Mouse (Mus musculus) C2C12 (cell line): ENCODE measurements around the gene Abl2.

ENCODE experiments used
- CEBPB ChIP-seq: IDR thresholded peaks from one replicate; pipeline ENCODE4 v1.6.1; 2011; ENCODE audit warnings: low read depth, mild to moderate bottlenecking, control low read depth, moderate library complexity
- CTCF ChIP-seq: IDR thresholded peaks from one replicate; pipeline ENCODE4 v1.5.1; 2011; ENCODE audit not compliant: control insufficient read depth, insufficient read depth, insufficient read length
- MAX ChIP-seq: IDR thresholded peaks from one replicate; pipeline ENCODE4 v1.6.1; 2011; ENCODE audit warnings: mild to moderate bottlenecking, control low read depth
- MYOD1 ChIP-seq: IDR thresholded peaks from one replicate; pipeline ENCODE4 v1.6.1; 2011; ENCODE audit warnings: low read depth; ENCODE audit not compliant: control insufficient read depth, insufficient read length
- USF1 ChIP-seq: IDR thresholded peaks from one replicate; pipeline ENCODE4 v1.6.1; 2011; ENCODE audit warnings: low read depth, mild to moderate bottlenecking, control low read depth, moderate library complexity

DNA sequence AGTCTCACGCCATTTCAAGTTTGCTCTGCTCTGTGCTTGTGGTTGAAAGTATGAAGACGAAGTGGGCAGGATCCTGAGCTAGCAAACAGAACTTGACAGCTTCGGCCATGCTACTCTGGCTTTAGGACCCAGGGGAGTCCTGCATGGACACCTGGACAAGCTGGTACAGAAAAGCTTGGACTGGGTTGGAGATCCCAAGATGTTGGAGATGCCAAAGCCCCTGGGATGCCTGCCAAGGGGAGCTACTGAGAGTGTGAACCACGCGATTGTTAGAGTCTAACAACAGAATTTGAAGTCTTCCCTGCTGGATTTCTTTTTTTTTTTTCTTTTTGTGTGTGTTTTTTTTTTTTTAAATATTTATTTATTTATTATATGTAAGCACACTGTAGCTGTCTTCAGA lies 118.0 kb downstream of the Abl2 start:
- TF ChIP-seq USF1 = no peak
- TF ChIP-seq CTCF = no peak
- TF ChIP-seq MYOD1 = no peak
- TF ChIP-seq MAX = no peak
- no peak for TF ChIP-seq CEBPB
